Mouse (Mus musculus) CH12.LX (cell line): Measurements from ENCODE around the gene Rpn1.

Experiments used
- CHD1 ChIP-seq: IDR thresholded peaks from 2 replicates; pipeline ENCODE4 v1.6.1; 2012; ENCODE audit warnings: low read depth, low read length, improper control_type of control experiment, inconsistent platforms
- CTCF ChIP-seq, 2 experiments: IDR thresholded peaks in 1 of 2; conservative IDR thresholded peaks in 1 of 2; 2 replicates each; pipeline ENCODE4 v1.5.1; 2011 to 2012; ENCODE audit warnings: low read depth in 2 of 2, low read length in 2 of 2, improper control_type of control experiment in 1 of 2, inconsistent platforms in 1 of 2, mild to moderate bottlenecking in 1 of 2, moderate library complexity in 1 of 2
- ETS1 ChIP-seq: conservative IDR thresholded peaks from 2 replicates; pipeline ENCODE4 v1.6.1; 2012; ENCODE audit warnings: low read depth, mild to moderate bottlenecking, inconsistent platforms, low read length, improper control_type of control experiment, moderate library complexity
- POLR2A ChIP-seq: IDR thresholded peaks from 2 replicates; pipeline ENCODE4 v1.6.1; 2011; ENCODE audit warnings: low read depth, mild to moderate bottlenecking, improper control_type of control experiment, low read length
- SIN3A ChIP-seq: IDR thresholded peaks from 2 replicates; pipeline ENCODE4 v1.6.1; 2012; ENCODE audit warnings: low read length, improper control_type of control experiment, inconsistent platforms
- USF1 ChIP-seq: IDR thresholded peaks from 2 replicates; pipeline ENCODE4 v1.6.1; 2014; ENCODE audit warnings: low read depth, mild to moderate bottlenecking, inconsistent platforms, low read length, improper control_type of control experiment
- ZNF384 ChIP-seq: IDR thresholded peaks from 2 replicates; pipeline ENCODE4 v1.6.1; 2012; ENCODE audit warnings: low read depth, low read length, improper control_type of control experiment, inconsistent platforms

DNA sequence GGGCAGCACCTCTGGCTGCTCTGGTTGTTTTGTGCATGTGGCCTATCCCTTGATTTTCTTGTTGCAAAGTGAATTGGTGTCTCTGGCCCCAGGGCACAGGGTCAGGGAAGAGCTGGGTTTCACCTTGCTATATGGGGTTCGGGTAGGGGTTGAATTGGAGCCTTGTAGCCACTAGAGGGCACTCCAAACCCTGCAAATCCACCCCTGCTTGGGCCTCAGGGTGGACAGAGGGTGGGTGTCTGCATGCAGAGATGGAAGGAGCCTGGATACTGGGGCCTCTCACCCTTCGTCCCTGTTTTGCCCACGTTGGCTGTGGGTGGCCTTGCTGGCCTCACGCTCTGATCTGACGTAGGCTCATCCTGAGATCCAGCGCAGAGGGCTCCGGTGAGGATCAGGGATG is 28.9 kb downstream of the Rpn1 start:
- TF ChIP-seq CHD1, result no peak
- TF ChIP-seq USF1, result no peak
- peak; percentile 81 to 85 for TF ChIP-seq CTCF (conservative IDR thresholded peaks at IDR 0.05 in 1 of 2, IDR thresholded peaks at IDR 0.05 in 1 of 2; ENCODE audit: low read depth in 2 of 2, low read length in 2 of 2)
- no peak for TF ChIP-seq ZNF384
- no peak for TF ChIP-seq SIN3A
- TF ChIP-seq POLR2A, result no peak
- TF ChIP-seq ETS1, result no peak
